Mouse (Mus musculus): Measurements from ENCODE around the gene Ott. TPM values are rescaled to one million over a fixed set of nuclear protein-coding genes. Genes with fewer than 3 reads are reported as not detected.
"Not testable (repeated sequence)": the region's sequence is repeated elsewhere in the genome, so short reads cannot be mapped to it uniquely, and the experiment has no call there.

Ott gene
- polyA plus RNA-seq (2015; fragmentation: Nextera tagmentation; extraction: Ambion mirVana), result not detected in 2 replicates

DNA sequence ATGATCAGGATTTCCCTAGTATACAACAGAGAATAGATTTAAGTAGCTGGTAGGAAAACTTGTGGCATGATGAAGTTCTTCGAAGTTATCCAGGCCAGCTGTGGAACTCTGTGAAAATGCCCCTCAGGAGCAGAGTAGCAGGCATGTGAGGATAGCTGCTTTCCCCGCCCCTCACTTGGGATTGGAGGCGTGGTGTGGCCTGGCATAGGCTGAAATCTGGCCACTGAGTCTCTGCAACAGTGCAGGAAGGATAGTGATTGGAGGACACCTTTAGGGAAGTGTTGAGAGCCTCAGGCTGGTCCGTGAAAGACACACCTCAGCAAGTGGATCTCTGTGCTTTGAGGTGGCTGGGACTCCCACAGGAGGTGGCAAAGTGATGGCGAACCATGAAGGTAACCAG is at the start of gene Ott:
Gene Ott (plus strand): TSS at position 301 of the 400 bp plus-strand sequence.
- H3K36me3 ChIP-seq (ENCODE audit: poor library complexity, severe bottlenecking); ATAC-seq; H3K27ac ChIP-seq; H3K4me3 ChIP-seq; H3K4me1 ChIP-seq; H3K9ac ChIP-seq; H3K27me3 ChIP-seq; H3K9me3 ChIP-seq (replicated peaks); H3K4me2 ChIP-seq: not testable (repeated sequence)
- no CpG with 5 or more reads among the region's 5 CpGs for WGBS

Other genes with a start within 250 kb of the Ott start
- not detected in 2 replicates for gene Luzp4, start 216.6 kb upstream of the Ott start, polyA plus RNA-seq (2015; fragmentation: Nextera tagmentation; extraction: Ambion mirVana)
- gene Gm15093, start 198.1 kb downstream of the Ott start, polyA plus RNA-seq (2015; fragmentation: Nextera tagmentation; extraction: Ambion mirVana), result not detected in 2 replicates